Mouse (Mus musculus) right cerebral cortex, postnatal 4 days (tissue): ENCODE data around the gene Kdelr3.

Source experiments
- DNase-seq: peaks from one replicate; pipeline ENCODE4 v3.0.0-alpha.2; 2022

Gene Kdelr3

GRCm38 (mm10) chr15:79511553-79512320 lies 4.5 kb upstream of the Kdelr3 start:
- DNase-seq: peak; percentile 94

GRCm38 (mm10) chr15:79513940-79514339 lies 2.3 kb upstream of the Kdelr3 start:
- no peak for DNase-seq

- no peak for DNase-seq
These were observed 1.5 kb downstream of the Kdelr3 start for GRCm38 (mm10) chr15:79517710-79518109.

GRCm38 (mm10) chr15:79518571-79518970 lies 2.4 kb downstream of the Kdelr3 start:
- no peak for DNase-seq

GRCm38 (mm10) chr15:79519400-79520220 lies 3.4 kb downstream of the Kdelr3 start:
- no peak for DNase-seq

- DNase-seq: no peak
These were observed 9.4 kb downstream of the Kdelr3 start for GRCm38 (mm10) chr15:79525564-79525963.

- DNase-seq: no peak
These were observed 10.0 kb downstream of the Kdelr3 start for GRCm38 (mm10) chr15:79525979-79526768.

- no peak for DNase-seq
These were observed 11.0 kb downstream of the Kdelr3 start for GRCm38 (mm10) chr15:79527192-79527591.

GRCm38 (mm10) chr15:79527991-79528639 lies 11.9 kb downstream of the Kdelr3 start:
- DNase-seq: no peak

- DNase-seq: no peak
These were observed 13.7 kb downstream of the Kdelr3 start for GRCm38 (mm10) chr15:79529935-79530334.

- DNase-seq: no peak
These were observed 17.6 kb downstream of the Kdelr3 start for GRCm38 (mm10) chr15:79533796-79534195.

- DNase-seq: no peak
These were observed 27.8 kb downstream of the Kdelr3 start for GRCm38 (mm10) chr15:79543968-79544367.

GRCm38 (mm10) chr15:79545496-79545895 lies 29.3 kb downstream of the Kdelr3 start:
- no peak for DNase-seq

- no peak for DNase-seq
These were observed 29.7 kb downstream of the Kdelr3 start for GRCm38 (mm10) chr15:79545921-79546399.

GRCm38 (mm10) chr15:79546410-79547288 lies 30.4 kb downstream of the Kdelr3 start, which contains the start of gene Ddx17:
Ddx17 (minus strand) TSS chr15:79546741.
- DNase-seq: peak; percentile 99

GRCm38 (mm10) chr15:79547289-79547820 lies 31.1 kb downstream of the Kdelr3 start:
- DNase-seq: no peak

GRCm38 (mm10) chr15:79548226-79548625 lies 32.0 kb downstream of the Kdelr3 start:
- no peak for DNase-seq

- no peak for DNase-seq
These were observed 36.4 kb downstream of the Kdelr3 start for GRCm38 (mm10) chr15:79552566-79552965.

GRCm38 (mm10) chr15:79559649-79560048 lies 43.4 kb downstream of the Kdelr3 start:
- DNase-seq: no peak

GRCm38 (mm10) chr15:79562417-79562816 lies 46.2 kb downstream of the Kdelr3 start:
- DNase-seq: no peak
